Mouse (Mus musculus): ENCODE results near the gene Lrp5. TPM values are rescaled to one million over a fixed set of nuclear protein-coding genes. Genes with fewer than 3 reads are reported as not detected.
"Not testable (repeated sequence)": the region's sequence is repeated elsewhere in the genome, so short reads cannot be mapped to it uniquely, and the experiment has no call there.

Lrp5 gene
- total RNA-seq, 2 experiments from 2014 or later = 24.6 to 28.2 TPM

DNA sequence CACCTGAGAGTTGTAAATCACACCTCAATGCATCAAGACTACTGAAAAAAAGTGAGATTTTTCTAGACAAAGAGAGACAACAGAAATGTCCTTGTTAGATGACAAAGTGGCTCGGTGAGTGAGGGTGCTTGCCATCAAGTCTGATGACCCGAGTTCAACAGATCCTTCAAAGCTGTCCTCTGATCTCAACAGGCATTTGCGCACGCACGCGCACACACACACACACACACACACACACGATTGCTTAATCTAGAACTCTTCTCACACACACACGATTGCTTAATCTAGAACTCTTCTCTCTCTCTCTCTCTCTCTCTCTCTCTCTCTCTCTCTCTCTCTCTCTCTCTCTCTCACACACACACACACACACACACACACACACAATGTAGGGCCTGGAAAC is 9.6 kb upstream of the Lrp5 start:
- no peak for DNase-seq

DNA sequence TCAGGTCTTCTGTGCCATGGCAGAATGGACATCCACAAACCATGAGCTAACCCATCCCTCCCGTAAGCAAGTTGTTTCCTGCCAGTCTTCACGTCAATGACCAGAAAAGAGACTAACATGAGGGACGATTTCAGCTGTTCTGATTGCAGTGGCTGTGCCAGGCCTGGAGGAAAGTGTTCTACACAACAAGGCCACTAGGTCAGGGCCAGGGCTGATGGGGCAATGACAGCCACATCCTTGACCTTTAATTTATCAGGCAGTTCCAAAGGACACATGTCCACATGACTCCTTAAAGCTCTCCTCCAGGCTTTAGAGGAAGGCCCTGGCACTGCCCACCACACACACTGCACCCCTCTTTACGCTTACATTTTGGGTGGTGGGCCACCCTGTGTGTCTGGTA is 9.1 kb upstream of the Lrp5 start:
- no peak for DNase-seq

DNA sequence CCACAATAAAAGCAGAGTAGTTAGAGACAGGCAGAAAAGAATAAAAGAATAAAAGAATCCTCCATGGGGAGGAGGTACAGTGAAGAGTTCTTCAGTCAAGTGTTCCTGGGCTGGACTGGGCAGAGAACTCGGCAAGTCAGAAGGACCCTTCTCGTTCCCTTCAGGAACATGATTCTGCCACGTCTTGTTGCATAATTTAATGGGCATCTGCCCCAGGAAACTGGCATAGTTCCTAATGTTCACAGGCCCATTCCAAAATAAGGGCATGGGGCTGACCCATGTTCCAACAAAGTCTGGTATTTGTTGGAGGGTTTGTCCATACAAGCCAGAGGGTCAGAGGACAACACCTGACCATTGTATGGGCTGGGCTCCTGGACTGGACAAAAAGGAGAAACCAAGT is 8.6 kb upstream of the Lrp5 start:
- DNase-seq = no peak

DNA sequence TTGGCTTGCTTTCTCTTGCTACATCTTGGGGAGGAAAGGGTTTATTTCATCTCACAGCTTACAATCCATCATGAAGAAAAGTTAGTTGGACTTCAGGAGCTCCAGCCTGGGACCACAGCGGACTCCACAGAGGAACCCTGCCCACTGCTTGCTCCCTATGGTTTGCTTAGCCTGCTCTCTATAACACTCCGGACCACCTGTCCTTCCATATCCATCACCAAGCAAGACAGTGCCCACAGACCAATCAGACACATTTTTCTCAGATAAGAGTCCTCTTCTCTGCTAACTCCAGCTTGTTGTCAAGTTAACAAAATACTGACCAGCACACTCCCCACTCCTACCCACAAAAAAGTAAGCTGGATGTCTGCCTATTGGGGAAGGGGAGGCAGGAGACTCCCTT is 8.1 kb upstream of the Lrp5 start:
- DNase-seq = no peak

DNA sequence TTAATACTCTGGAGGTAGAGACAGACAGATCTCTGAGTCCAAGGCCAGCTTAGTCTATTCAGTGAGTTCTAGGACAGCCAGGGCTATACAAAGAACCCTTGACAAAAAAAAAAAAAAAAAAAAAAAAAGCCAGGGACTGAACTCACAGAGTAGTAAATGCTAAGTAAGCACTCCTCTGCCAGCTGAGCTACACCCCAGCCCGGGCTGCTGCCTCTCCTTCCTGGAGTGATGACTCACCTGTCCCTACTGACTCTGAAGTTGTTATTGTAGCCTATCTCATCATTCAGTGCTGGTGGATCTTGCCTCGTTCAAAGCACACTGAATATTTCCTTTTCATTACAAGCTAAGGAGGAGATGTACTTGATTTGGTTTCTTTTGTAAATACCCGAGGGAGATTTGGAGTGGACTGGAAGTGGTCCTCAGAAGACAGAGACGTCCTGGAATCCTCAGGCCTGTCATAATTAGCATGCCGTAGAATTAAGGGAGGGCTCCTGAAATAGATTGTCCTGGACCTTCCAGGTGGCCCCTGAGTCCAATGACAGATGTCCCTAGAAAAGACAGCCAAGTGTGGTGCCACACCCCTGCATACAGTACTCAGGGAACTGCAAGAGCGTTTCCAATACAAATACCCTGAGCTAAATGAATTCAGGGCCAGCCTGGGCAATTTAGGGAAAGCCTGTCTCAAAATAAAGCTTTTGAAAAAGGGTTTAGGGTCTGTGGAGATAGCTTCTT is 6.2 kb upstream of the Lrp5 start:
- DNase-seq = no peak

DNA sequence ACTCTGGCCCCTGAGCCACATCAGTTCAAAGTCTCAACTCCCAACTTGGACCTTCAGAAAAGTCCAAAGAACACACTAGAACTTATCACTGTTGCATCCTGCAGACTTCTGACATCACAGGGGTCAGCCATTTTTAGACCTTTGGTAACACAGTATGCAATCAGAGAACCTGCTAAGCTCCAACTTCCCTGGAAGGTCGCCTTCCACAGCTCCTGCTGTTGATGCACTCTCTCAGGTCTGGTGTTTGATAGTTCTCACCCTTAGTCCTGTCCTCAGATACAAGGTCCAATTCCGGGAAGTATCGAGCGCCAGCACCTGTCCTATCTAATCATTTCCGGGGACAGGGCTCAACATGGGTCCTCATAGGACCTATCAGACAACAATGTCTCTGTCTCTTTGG is 5.0 kb upstream of the Lrp5 start:
- peak; percentile 41 for DNase-seq

DNA sequence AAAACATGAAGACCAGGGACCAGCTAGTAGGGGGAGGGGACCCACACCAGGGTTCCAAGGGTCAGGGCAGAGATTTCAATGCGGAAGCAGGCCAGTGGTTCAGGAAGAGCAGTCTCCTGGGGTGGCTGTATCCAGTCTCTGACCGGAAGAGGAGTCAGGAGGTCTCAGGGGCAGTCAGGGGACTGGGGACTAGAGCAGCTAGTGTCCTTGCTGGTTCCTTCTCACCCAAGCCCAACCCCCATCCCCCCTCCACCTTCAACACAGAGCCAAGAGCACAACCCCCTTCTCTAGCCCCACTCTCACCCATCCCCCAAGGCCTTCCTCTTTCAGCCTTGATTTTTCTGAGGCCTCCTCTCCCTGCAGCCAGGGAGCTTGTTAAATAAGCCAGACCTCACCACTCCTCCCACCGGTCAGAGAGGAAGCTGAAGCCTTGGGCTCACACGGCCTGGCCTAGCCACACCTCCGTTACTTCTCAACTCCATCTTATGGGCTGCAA is 1.4 kb upstream of the Lrp5 start:
- no peak for DNase-seq

DNA sequence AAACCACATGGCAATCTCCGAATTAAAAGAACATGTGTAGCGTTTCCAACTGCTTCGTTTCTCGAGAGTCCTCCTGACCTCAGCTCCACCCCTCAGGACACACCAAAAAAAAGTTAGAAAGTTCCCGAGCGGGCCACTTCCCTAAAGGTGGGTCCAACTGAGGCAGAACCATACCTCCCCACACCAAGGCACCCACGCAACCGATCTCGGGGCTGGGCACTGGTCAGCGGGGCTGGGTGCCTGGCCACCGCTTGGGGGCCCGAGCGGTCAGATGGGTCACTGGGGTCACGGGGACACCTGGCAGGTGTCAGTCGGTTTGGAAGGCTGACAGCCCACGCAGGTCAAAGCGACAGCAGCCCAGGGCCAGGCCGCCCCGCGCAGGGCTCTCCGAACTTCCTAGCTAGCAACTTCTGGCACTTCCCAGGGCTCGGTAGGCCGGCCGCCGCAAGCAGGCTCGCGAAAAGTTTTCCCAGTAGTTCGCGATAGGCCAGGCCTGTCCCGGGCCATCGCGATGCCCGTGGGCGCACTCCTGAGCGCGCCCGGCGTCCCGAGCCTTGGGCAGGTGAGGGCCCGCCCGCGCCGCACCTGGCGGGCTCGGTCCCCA is 651 bp downstream of the Lrp5 start:
- peak; percentile 43 for DNase-seq

DNA sequence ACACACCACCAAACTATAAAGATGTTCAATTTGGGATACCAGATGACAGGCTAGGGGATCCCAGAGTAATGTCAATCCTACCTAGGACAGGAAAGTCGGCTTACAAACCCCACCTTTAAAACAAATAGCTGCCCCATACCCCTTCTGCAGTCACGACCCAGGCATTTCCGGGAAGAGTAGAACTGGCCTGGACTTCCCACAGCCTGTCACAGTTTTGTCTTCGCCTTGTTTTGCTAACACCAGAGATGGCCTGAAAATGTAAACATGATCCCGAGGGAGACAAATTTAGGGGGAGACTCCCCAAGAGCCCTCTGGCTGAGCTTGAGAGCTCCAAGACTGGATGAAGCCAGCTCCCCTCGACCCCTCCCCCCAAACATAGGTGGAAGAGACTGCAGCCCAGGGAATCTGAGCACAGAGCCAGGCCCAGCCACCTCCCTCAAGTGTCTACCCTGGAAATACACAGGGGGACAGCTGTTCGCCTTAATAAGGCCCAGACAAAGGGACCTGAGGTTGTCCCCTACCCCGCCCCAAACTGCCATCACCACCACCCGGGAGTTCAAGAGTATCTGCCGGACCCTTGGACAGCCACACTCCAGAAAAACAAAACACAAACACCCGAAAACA is 1.3 kb downstream of the Lrp5 start:
- DNase-seq = no peak

DNA sequence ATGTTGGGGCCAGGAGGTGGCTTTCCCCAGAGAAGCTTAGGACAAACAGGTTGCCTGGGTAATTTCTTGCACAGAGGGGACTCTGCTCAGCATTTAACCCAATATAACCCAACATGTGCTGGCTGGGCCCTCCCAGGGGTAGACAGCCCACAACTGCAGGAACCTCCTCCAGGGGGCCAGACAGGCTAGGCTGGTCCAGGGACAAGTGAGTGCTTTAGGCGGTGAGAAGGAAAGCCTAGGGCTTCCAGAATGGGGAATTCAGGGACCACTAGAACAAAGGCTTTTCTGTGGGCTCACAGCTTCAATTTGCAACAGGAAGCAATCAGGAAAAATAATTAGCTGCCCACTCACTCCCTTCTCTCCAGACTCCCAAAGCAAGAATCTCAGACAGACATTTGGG is 1.9 kb downstream of the Lrp5 start:
- DNase-seq = no peak

DNA sequence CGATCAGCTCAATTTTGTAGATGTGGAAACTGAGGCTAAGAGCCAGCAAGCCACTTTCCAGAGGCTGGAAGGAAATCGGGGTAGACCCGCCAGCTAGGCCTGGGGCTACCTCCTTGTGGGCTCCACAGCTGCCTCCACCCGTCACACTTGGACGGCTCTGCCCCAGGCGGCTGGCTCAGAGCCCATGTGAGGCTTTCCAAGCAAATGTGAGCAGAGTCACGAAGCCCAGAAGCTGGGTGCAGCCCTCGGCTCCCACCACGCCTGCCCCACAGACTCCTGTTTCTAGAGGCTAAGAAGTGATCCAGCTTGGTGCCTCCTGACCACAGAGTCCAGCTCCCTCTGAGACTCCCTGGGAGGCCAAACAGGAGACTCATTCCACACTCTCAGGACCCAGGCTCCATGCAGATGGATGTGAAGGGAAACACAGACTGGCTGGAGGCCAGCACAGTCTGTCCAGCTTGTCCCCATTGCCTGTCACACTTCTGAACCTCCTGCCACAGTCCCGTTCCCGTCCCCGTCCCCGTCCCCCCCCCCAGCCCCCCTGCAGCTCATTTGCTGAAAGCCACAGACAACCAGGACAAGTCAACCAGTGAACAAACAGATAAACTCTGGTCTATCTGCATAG is 4.9 kb downstream of the Lrp5 start:
- peak; percentile 96 for DNase-seq

DNA sequence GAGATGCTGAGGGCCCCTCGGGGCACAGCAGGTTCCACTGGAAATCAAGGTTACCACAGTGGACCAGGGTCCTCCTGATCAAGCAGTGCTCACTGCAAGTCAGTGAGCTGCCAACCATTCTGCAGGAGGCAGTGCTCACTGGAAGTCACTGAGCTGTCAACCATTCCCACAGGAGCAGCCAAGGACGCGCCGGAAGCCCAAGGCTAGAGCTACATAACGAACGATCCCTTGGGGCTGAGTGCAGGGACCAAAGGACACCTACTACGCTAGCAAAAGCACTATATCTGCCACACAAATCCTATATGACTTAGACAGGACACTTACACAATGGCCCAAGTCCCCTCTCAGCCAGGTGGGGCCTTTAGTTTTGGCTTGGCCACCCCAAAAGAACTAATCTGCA is 5.6 kb downstream of the Lrp5 start:
- no peak for DNase-seq

DNA sequence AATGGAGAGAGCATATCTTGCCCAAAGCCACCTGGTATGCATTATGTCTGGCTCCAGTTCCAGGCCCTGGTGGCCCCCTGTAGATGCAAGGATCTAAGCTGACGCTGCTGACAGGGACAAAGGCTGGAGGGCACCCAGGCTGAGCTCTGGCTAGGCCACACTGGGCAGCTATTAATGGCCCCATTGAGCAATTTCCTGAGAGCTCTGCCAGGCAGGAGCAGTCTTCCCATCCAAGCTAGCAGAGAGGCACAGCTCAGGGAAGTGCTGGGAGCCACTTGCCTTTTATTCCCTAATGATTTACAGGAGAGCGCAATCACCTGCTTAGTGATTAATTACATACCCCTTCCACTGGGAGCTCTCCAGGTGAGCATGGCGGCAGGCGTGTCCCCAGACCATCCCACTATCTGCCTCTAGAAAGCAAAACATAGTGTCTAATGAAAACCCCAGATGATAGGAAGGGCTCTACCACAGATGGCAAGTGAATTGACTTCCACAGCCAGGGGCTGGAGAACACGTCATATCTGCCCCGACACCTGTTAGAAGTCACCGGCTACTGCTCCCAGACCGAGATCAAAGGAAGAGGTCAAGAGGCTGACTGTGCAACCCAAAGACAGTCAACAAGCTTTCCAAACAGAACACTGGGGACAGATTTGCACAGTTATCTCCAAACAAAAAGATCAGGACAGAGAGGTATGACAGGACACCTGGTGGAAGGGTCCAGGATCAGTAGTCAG is 12.1 kb downstream of the Lrp5 start:
- DNase-seq = peak; percentile 82

DNA sequence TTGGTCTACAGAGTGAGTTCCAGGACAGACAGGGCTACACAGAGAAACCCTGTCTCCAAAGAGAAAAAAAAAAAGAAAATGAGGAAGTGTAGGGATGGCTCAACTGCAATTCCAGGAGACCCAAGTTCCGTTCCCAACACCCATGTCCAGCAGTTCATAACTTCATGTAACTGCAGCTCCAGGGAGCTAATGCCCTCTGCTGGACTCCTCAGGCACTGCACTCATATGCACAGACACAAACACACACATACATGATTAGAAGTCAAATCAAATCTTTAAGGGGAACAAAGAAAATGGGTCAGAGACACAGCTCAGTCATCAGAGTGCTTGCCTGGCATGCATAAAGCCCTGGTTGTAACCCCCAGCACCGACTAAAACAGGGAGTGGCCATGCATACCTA is 13.2 kb downstream of the Lrp5 start:
- DNase-seq = no peak

DNA sequence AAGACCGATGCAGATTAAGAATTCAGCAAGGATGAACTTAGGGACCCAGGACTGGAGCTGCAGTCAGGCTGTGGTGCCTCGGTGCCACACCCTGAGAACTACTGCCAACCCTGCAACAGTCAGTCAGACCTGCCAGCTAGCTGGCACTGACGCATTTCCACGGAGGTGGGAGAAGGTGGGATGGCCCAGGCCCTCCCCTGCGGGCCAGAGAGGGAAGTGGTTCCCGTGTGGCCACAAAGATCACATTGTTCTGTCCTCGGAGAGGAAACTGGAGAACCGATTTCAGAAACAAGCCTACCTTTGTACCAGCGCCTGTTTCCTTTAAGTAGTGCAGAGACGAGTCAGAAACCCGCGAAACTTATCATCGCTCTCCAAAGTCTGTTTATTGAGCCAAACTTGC is 17.3 kb downstream of the Lrp5 start:
- DNase-seq = peak; percentile 62

DNA sequence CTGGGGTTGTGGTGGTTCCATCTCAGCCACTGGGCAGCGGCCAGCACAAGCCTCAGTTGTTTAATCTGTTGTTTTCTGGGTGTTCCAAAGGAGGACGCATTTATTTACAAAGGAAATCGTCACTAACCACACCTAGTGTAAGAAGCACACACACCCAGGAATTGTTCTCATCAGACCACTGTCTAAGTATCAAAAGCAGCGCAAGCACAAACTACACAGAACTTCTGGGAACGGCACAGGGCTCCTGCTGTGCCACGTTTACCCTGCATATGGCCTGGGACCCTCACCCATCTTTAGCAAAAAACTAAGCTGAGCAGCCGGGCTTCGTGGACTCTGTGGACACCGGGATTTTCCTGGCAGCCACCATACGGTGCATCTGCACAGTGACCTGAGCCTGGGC is 17.8 kb downstream of the Lrp5 start:
- DNase-seq = no peak

DNA sequence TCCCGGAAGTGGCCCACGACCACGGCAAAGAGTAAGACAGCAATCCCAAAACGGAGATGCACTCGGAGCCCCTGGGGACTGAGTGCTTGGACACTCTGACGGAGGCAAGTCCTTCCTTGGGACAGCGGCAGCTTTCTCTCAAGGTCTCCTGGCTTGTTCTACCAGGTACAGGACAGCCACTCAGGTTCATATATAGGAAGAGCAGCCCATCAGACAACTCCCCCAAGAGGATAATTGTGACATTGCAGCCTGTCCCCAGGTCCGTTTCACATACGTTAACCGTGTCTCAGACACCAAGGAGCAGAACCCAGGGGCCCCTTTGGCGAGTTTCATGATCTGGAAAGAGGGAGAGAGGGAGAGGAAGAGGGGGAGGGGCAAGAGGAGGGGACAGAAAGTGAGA is 18.4 kb downstream of the Lrp5 start:
- DNase-seq = no peak

DNA sequence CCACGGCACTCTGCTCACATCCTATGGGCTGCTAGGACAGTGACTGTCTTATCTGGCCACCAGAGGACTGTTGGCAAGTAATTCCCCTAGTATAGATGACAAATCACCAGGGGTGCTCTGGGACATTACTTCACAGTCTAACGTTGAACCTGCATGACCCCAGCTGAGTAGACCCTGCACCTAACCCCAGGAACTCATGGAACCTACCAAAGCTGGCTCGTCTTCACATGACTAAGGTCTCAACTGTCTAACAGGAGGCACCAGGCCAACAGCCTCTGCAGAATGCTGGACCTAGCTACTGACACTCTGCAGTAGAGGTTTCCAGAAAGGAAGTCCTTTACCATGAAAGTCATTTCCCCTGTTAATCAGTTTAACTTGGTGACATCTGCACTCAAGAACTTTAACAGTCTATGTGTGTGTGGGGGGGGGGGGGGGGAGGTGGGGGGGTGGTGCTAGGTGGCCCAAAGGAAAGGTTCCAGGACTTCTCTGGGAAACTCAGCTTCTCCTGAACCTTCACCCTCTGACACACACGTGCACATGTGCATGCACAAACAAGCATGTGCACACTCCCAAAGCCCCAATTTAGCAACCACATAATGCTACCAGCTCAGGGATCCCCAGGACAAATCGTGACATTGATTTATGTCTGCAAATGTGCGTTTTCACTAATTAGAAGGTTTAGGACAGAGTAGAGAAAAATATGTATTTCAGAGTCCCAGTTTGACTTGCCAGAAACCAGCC is 19.0 kb downstream of the Lrp5 start:
- DNase-seq = peak; percentile 31

DNA sequence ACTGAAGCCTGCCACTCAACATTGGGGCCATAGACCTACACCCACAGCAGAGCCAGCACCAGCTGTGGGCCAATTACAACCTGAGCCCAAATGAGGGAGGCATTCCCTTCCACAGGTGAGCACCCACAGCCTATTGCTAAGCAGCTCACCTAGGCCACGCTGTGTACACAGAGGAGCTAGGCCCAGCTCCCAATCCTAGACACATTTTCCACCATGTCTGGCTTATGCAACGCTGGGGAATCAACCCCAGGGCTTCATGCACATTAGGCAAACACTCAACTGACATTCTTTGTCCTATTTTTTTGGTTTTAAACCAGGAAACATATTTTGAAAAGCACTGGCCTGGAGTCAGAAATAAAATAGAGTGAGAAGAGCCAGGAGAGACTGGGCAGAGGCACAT is 19.7 kb downstream of the Lrp5 start:
- DNase-seq = no peak

DNA sequence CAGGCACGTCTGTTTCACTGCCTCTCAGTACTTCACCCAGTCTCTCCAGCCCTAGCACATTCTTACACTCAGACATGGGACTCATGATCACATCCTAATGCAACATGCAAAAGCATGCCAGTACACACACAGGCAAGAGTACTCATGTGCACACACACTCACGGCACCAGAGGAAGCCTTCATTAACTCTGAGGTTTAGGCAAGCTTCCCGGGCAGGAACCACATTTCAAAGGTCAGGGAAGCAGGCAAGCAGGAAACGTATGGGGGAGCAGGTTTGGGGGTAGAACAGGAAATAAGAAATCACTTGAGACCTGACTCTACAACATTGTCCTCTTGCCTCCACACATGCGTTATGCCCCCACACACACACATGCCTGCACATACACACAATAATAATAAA is 20.9 kb downstream of the Lrp5 start:
- DNase-seq = no peak

DNA sequence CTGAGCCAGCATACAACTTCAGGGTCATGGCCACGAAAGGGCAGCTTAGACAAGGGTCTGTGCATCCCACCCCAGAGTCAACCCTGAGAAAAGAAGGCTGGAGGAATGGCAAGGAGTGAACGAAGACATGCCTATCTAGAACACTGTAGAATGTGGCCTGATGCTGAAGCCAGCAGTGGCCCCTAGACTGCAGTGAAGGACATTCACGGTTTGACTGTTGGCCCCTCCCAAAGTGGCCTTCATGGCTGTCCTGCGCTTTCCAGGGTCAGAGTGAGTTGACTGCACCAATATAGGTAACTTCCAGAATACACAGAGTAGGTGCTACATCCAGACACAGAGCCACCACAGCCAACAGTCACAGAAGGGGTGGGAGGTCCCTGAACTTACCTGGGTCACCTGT is 28.4 kb downstream of the Lrp5 start:
- no peak for DNase-seq

DNA sequence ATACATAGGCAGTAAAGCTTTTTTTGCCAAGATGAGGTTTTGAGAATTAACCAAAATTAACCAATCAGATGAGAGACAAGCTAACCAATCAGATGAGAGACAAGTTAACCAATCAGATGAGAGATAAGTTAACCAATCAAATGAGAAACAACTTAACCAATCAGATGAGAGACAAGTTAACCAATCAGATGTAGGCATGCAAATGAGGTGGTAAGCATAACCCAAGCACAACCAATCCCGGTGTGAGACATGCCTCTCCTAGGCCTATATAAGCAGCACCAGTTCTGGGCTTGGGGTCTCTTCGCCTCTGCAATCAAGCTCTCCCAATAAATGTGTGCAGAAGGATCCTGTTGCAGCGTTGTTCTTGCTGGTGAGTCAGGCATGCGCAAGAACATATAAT is 29.3 kb downstream of the Lrp5 start:
- DNase-seq = not testable (repeated sequence)

Data from gastrocnemius, postnatal 25 days (tissue).